Mouse (Mus musculus): ENCODE results near the gene Tbc1d14.

Gene Tbc1d14

GRCm38 (mm10) chr5:36576457-36576856 lies 16.6 kb downstream of the Tbc1d14 start:
- no peak for DNase-seq (ENCODE audit: low spot score in 2 of 2)

DNA sequence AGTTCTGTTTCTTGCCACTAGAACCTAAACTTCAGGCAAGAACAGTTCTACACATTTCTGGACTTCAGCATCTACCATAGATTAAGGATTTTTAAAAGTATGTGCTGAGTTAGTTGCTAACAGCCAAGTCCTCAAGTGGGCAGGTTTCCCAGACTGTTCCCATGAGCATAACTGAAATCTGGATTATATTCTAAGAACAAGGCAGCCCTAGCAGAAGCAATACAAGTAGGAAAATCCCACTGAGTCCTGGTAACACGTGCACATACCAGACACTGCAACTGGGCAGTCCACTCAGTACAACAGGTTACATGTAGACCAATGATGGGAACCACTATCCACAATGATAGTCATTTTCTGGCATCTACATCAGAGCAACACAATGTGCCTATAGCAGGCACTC lies 17.3 kb downstream of the Tbc1d14 start:
- DNase-seq (ENCODE audit: low spot score in 2 of 2): no peak

DNA sequence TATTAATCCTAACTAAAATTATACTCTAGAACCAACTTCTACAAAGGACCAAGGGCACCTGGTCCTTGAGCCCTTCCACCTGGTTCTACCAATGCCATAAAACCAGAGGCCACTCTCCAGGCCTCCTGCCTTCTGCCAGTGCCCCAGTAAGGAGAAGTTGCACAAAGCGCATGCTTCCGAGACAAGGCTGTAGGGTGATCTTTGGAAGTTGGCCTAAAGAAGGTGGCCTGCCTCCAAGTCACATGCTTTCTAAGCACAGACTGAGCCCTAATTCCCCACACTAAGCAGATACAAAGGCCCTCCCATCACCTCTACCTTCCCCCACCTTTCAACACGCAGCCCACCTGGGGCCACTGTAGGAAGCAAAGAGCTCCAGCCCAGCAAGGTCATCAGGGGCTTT lies 17.8 kb downstream of the Tbc1d14 start:
- peak in 1 of 2 experiments; percentile 65 for DNase-seq (ENCODE audit: low spot score in 2 of 2)

DNA sequence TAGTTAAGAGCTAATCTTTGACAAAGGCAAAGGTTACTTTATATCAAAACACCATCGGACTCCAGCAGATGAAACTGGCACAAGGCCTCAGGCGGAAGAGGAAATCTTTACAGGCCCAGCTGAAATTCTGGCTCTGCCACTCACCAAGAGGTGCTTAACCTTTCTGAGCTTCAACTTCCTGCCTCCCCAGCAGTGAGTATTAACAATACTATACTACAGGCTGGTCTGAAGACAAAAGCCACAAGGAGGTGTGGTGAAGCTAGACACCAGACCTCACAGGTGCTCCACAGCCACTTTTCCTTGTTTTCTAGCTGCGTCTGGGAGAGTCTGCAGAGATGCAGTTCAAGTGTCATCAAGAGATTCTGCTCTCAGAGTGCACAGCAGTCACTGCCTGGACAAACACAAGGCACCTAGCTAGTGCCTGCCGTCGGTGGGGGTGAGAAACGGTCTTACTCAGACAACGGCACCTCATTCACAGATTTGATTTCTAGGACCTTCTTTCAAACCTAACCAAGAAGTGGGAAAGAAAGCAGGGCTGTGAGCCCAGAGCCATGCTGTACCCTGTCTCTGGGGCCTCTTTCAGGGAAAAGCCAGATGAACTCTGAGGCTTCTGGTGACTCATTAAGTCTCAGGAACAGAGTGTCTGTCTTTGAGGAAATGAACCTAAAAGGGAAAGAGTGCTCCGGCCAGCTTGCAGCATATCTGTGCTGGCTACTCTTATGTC lies 18.8 kb downstream of the Tbc1d14 start:
- peak in 1 of 2 experiments; percentile 34 for DNase-seq (ENCODE audit: low spot score in 2 of 2)

DNA sequence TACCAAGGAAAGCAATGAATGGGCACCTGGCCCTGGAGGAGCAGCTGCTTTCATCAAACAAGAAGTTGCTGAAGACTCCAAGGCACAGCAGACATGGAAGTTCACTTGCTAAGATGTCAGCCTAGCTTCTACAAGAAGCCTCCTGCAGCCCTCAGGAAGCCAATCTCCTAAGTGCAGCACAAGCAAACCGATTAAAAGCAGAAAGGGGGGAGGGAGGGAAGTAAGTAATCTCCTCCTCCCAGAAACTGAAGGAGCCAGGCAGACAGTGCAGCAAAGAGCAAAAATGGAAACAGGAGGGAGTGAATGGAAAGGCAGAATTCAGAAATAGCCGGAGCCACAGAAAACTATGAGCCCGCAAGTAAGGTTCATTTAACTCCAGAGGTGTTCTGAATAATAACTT lies 19.7 kb downstream of the Tbc1d14 start:
- DNase-seq (ENCODE audit: low spot score in 2 of 2): no peak

DNA sequence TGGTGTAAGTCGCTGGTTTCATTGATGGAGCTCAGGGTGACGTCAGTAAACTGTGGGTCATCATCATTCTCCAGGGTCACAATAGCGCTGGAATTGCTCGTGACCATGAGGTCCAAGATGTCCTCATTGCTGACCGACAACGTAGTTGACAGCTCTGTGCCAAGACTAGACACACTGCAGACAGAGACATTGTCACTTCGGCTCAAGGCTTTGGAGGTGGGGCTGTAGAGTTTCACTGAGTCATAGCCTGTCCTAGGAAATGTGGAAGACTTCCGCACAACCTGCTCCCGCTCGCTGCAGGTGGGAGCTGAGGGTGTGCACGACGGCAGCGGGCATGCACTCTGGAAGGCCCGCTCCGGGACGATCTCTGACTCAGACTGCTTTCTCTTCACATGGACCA lies 21.7 kb downstream of the Tbc1d14 start:
- DNase-seq (ENCODE audit: low spot score in 2 of 2): no peak

GRCm38 (mm10) chr5:36570546-36571245 lies 22.4 kb downstream of the Tbc1d14 start:
- no peak for DNase-seq (ENCODE audit: low spot score in 2 of 2)

DNA sequence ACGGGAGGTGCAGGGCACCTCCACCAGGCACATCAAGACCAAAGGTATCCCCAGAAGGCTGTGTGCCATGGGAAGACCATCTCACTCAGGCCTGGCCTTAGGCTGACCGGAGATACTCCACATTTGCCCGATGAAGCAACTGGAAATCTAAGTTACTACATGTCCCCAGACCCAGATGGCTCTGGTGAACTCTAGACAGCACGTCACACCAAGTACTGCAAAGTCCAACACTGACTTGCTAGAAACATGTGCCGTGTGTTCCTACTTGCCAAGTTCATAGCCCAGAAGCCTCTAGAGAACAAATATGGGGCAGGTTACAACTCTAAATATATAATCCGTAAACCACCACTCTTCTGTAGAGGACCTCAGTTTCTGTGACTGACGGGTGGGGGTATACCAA lies 23.0 kb downstream of the Tbc1d14 start:
- DNase-seq (ENCODE audit: low spot score in 2 of 2): no peak

DNA sequence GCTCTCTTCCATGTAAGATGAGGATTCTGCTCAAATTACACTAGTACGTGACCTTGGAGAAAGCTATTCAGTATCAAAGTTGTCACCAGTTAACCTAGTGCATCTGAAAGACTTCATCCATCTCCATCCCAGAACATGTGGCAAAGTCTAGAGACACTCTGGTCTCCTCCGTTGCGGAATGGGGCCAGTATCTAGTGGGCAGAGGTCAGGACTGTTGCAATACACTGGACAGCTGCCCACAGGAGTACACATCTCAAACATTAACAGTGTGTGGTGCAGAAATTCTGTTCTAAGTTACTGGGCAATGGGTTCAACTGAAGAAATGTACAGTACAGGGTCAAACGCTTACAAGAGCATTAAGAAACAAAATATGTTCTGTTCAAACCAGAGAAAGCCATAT lies 25.0 kb downstream of the Tbc1d14 start:
- peak in 1 of 2 experiments; percentile 65 for DNase-seq (ENCODE audit: low spot score in 2 of 2)

GRCm38 (mm10) chr5:36567627-36568026 lies 25.4 kb downstream of the Tbc1d14 start:
- DNase-seq (ENCODE audit: low spot score in 2 of 2): no peak

DNA sequence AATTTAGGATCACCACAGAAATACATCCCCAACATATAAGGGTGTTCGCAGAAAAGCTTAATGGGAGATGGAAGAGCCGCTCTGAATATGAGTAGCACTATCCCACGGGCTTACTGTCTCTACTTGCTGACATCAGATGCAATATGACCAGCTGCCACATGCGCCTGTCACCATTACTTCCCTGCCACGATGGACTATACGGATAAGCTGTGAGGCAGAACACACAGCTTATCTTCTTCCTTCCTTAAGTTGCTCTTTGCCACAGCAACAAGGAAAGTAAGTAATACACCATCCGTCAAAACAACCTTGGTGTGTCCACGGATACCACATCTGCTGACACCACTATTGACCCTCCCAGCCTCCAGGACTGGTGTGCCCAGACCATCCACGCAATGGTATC lies 28.5 kb downstream of the Tbc1d14 start:
- DNase-seq (ENCODE audit: low spot score in 2 of 2): no peak

- DNase-seq (ENCODE audit: low spot score in 2 of 2): no peak
These were observed 29.3 kb downstream of the Tbc1d14 start for GRCm38 (mm10) chr5:36563741-36564140.

DNA sequence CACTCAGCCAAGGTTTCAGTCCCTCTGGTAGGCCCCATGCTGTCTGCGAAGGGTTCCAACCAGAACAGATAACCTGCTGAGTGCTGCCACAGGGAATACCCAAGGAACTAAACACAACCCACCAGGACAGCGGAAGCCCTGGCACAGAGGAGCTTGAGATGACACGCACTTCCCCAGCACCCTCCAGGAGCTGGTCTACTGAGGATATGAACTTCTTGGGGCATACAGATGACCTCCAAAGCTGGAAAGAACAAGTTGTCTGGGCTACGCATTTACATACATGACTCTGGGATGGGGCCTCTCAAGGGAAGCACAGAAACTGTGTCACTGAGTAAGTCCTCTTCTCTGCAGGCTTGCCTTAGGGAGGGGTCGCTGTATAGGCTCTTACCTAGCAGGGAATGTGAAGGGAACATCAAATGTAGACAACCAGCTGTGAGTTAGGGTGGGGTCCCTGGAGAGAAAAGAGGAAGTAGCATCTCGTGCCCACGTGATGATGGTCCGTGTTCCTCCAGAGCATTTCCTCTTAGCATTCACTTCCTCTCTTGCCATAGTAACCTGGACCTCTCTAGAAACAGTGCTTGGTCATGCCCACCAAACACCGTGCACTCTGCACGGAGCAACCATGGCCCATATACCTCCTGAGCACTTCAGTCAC lies 30.2 kb downstream of the Tbc1d14 start:
- no peak for DNase-seq (ENCODE audit: low spot score in 2 of 2)

GRCm38 (mm10) chr5:36561509-36561908 lies 31.6 kb downstream of the Tbc1d14 start:
- no peak for DNase-seq (ENCODE audit: low spot score in 2 of 2)

GRCm38 (mm10) chr5:36560490-36560889 lies 32.6 kb downstream of the Tbc1d14 start:
- DNase-seq (ENCODE audit: low spot score in 2 of 2): no peak

DNA sequence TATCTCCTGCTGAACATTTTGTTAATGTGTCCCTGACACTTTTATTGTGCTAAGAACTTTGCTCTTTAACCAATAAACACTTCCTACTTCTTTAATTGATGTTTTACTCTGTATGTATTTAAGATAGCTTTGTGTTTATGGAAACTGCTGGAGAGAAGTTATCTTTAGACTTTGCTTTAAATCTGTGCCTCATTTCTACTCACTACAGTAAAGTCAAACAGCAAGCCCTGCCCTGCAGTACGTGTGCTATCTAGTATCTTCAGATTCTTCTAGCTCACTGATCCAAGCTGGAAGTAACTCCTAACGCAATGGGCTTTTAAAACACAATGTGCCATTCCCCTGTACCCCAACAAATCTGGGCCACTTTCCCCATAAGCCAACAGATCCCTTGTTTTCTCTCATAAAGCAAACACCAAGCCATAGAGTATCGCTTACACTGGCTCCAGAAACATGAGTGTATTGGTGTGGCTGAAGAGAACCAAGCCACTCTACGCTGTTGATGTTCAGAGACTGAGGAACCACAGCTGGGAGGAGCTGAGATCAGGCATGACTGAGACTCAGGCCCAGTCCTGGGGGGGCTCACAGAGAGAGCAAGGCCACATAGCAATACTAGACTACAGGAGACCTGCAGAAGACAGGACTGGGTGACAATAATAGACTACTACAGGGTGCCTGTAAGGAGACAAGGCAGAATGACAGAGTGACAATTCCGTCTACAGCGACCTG lies 33.4 kb downstream of the Tbc1d14 start:
- no peak for DNase-seq (ENCODE audit: low spot score in 2 of 2)

DNA sequence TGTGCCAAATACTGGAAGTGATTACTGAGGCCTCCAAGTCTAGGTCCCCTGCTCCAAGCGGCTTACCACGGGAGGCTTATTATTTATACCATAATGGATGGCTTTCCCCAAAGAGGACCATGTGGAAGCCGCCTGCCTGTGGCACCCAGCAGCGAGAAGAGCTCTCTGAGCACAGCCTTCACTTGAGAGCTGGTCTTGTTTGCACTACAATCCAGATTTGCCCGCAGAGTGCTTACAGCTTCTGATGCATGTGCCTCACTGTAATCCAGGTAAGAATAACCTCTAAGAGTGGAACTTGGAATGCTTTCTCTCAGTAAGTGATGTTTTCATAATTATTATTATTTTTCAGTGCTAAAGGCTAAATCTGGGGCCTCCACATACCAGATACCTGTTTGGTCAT lies 34.0 kb downstream of the Tbc1d14 start:
- DNase-seq (ENCODE audit: low spot score in 2 of 2): no peak

DNA sequence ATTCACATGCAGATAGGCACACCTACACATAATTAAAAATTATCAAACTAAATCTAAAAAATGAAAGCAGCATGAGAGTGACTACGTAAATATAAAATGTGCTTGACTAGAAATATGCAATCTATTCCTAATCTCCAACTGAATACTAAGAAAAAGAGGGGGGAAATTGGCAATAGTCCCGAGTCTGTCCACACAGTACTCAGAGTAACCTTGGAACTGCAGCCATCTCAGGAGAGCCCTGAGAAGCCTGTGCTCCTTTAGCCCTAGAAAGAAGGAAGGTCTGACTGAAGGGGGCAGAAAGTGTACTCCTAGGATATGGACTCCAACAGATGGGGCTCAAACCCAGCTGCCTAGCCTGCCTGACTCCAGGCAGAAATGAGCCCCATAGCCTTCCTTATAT lies 34.5 kb downstream of the Tbc1d14 start:
- no peak for DNase-seq (ENCODE audit: low spot score in 2 of 2)

DNA sequence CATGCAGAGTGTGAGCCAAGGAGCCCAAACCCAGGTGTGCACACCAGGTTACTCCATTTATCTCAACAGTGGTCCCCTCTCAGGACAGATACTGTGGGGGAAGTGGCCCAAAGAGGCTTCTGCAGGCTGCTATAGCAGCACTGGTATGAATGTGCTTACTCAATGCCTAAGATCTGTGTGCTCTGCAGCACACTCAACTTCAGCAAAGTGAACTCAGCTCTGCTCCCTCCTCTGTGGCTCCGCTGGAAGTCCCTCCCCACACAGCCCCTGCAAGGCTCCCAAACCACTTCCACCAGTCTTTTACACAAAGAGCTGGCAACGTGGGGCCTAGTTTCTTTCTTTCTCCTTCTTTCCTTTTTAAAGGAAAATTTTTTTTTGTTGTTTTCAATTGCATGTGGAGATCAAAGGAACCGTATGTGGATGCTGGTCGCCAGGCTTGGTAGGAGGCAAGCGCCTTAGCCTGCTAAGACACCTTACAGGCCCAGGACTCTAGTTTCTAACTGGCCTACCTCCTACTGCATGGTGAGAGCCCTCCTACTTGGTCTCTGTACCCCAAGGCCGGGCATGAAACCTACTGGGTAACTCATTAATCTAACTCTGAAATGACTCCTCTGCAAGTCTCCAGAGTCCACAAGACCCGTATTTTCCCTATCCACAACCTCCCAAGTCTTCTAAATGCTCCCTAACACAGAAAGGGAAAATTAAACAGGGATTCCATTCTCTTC lies 35.3 kb downstream of the Tbc1d14 start:
- DNase-seq (ENCODE audit: low spot score in 2 of 2): no peak

- DNase-seq (ENCODE audit: low spot score in 2 of 2): no peak
These were observed 36.2 kb downstream of the Tbc1d14 start for GRCm38 (mm10) chr5:36556906-36557305.

GRCm38 (mm10) chr5:36556289-36556688 lies 36.8 kb downstream of the Tbc1d14 start:
- no peak for DNase-seq (ENCODE audit: low spot score in 2 of 2)

DNA sequence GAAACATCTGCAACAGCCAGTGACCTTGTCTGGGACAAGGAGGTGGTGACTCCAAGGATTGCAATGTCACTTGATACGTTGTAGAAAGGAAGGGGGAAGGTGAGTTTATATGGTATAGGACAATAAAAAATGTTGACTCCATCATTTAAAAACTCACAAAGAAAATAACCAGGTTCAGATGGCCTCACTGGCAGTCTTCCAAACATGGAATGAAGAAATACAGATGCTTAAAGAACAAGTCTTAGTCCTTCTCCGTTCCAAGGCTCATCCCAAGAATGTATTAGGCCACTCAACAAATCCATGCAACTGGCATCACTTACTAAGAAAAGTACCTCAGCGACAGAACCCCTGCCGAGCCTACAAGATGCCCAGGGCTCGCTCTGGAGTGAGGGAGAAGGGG lies 38.6 kb downstream of the Tbc1d14 start:
- no peak for DNase-seq (ENCODE audit: low spot score in 2 of 2)
